Mouse (Mus musculus): ENCODE measurements around the gene Gmip.

DNA sequence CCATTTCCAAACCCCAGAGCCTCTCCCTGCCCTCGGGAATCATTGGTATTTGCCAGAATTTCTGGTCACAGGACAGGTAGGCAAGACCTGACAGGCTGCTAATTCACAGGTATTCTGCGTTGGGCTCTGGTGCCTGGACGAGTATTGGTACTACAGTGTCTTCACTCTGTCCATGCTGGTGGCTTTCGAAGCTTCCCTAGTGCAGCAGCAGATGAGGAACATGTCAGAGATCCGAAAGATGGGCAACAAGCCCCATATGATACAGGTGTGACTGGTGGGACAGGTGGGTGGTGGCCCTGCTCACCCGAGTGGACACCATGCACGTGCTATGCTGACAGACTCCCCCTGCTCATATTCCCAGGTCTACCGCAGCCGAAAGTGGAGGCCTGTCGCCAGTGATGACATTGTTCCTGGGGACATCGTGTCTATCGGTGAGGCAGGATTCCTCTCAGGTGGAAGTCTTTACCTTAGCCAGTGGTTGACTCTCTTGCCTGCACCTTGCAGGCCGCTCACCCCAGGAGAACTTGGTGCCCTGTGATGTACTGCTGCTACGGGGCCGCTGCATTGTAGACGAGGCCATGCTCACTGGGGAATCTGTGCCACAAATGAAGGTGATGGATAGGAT, 11.6 kb upstream of the Gmip start:
- TF ChIP-seq CTCF (IDR thresholded peaks at IDR 0.05; ENCODE audit: extremely low read depth, insufficient read depth, insufficient read length, insufficient replicate concordance): no peak
- TF ChIP-seq POLR2A (IDR thresholded peaks at IDR 0.05; ENCODE audit: low read depth, low read length): no peak
